Mouse (Mus musculus): ENCODE measurements around the gene Tmco1.
"Not testable (repeated sequence)": the region's sequence is repeated elsewhere in the genome, so short reads cannot be mapped to it uniquely, and the experiment has no call there.

Tmco1 gene

DNA sequence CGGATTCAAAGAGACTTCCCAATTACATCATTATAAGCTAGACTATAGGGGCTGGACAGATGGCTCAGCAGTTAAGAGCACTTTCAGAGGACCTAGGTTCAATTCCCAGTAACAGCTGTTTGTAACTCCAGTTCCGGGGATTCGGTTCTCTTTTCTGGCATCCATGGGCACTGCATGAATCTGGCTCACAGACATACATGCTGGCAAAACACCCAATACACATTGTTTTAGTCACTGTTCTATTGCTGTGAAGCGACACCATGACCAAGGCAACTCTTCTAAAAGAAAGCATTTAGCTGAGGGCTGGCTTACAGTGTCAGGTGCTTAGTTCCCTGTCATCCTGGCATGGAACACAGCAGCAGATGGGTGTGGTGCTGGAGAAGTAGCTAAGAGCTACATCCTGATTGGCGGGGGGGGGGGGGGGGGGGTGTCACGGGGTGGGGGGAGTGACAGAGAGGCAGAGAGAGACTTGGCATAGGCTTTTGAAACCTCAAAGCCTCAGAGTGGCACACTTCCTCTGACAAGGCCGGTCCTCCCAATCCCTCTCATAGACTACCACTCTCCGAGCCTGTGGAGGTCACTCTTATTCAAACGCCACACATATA is 31.1 kb downstream of the Tmco1 start:
- DNase-seq = peak; percentile 18 to 26

DNA sequence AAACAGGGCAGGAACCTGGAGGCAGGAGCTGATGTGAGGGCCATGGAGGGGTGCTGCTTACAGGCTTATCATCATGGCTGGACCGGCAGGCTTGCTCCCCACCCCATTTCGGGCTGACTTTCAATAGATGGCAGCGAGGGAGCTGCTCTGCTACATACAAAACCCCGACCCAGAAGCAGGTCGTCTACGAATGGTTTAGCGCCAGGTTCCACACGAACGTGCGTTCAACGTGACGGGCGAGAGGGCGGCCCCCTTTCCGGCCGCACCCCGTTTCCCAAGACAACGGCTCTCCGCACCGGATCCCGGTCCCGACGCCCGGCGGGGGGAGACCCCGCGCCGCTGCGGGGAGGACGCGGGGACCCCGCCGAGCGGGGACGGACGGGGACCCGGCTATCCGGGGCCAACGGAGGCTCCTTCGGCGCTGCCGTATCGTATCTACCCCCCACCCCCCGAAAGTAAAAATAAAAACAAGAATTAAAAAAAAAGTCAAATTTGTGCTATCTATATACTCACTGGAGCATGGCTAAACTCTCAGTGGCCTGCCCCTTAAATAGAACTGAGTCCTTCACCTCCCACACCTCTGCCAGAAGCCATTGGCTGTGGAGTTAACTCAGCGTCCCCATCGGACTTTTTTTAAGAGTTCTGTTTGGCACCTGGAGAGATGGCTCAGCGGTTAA is 32.1 kb downstream of the Tmco1 start:
- peak; percentile 16 to 19 for DNase-seq

GRCm38 (mm10) chr1:167340910-167341528 is 32.8 kb downstream of the Tmco1 start:
- DNase-seq = no peak

GRCm38 (mm10) chr1:167342831-167343230 is 34.7 kb downstream of the Tmco1 start:
- DNase-seq = no peak

DNA sequence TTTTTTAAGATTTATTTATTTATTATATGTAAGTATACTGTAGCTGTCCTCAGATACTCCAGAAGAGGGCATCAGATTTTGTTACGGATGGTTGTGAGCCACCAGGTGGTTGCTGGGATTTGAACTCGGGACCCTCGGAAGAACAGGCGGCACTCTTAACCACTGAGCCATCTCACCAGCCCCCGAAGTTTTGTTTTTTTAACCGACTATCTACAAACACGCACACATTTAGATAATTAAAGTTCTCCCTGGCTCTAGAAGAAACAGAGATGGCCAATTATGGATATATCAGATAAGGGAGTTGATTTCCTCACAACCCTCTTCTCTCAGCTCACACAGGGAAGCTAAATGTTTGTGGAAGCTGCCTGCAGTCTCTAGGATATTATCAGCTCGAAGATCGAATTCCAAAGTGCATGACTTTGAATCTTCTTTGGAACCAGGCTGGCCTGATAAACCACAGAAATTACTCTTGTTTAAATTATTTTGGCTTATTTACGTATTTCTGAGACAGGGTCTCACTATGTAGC is 37.9 kb downstream of the Tmco1 start:
- not testable (repeated sequence) for DNase-seq

DNA sequence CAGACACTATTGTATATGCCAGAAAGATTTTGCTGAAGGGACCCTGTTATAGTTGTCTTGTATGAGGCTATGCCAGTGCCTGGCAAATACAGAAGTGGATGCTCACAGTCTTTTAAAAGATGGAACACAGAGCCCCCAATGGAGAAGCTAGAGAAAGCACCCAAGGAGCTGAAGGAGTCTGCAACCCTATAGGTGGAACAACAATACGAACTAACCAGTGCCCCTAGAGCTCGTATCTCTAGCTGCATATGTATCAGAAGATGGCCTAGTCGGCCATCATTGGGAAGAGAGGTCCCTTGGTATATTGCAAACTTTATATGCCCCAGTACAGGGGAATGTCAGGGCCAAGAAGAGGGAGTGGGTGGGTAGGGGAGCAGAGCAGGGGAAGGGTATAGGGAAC is 41.0 kb downstream of the Tmco1 start:
- DNase-seq = peak; percentile 15 to 33

DNA sequence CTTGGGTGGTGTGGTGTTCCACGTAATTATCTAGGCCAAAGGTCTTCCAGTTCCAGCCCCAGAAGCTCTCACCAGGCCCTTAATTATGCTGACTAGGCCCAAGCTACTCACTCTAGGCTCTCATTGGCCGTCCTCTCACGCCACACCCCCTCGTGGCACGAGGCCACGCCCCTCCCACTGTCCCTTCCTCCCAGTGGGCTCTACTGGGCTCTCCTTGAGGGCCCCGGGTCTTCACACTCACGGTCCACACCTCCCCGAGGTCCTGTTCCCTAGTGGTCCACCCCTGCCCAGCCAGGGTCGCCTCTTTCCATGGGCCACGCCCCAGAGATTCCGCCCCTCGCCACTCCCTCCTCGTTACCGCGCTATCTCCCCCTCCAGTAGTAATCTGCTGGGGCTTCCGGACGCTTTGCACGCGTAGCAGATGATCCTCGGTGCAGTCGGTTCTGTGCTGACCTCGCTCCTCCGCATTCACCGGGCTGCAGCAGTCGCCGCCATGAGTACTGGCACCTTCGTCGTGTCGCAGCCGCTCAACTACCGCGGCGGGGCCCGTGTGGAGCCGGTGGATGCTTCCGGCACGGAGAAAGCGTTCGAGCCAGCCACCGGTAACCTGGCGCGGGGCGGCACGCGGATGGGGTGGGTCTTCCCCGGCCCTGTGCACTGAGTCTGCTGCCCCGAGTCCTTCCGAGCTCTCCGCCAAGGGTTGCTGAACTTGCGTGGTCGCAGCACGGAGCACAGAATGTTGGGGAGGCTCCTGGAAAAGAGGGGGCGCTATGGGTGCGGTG is 41.8 kb downstream of the Tmco1 start, which contains the start of gene Aldh9a1:
Aldh9a1 (plus strand) TSS at position 177 of the 782 bp plus-strand sequence.
- DNase-seq = peak; percentile 88 to 89

DNA sequence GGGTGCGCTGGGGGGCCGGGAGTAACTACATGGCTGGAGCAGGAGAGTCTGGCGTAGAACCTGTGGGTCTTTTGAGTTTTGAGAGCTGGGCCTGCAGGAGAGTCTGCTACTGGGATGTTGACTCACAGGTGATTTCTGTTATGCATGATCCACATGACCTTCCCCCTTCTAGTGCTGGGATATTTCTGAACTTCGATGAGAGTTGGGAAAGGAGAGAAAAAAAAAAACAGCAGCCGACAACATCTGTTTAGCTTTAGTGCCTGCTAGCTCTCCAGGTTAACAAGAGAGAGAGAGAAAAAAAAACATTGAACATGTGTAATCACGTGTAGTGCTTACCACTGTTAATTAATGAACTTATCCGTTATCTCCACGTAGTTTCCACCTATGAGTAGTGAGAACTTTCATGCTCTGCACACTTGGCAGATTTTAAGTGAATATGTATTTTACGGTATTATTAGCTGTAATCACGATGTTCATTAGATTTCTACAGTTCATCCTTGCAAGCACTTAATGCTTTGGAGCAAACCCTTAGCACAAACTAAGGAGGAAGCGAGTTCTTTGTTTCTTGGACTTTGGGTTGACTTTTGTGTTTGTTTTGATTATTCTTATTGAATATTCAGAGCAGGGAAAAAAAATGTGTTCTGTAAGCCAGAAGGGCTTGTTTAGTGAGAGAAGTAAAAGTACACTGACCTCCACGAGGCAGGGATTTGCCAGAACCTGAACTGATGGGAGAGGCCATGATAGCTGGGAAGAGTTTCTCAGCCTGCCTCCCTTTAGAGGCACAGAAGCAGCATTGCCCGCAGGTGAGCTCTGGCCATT is 42.6 kb downstream of the Tmco1 start:
- DNase-seq = no peak

GRCm38 (mm10) chr1:167352403-167352802 is 44.2 kb downstream of the Tmco1 start:
- DNase-seq = no peak

GRCm38 (mm10) chr1:167357387-167357786 is 49.2 kb downstream of the Tmco1 start:
- DNase-seq = no peak

- no peak for DNase-seq
Measured at GRCm38 (mm10) chr1:167358731-167359130, 50.6 kb downstream of the Tmco1 start.

DNA sequence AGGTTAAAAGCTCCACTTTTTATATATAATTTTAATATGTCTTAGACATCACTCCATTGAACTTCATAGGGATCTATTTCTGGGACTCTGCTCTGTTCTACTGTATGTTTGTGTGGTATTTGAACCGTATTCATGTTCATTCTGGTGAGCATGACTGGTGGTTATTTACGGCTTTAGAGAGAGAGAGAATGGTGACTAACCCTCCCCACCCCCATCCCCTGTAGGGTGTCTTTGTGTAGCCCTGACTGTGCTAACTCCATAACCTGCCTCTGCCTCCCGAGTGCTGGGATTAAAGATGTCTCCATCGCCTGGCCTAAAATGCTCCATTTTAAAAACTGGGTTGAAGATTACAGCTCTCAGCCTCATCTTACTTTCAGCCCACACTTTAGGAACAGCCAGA is 52.1 kb downstream of the Tmco1 start:
- no peak for DNase-seq

- DNase-seq = no peak
Measured at GRCm38 (mm10) chr1:167362819-167363218, 54.6 kb downstream of the Tmco1 start.

- DNase-seq = no peak
Measured at GRCm38 (mm10) chr1:167363322-167363721, 55.1 kb downstream of the Tmco1 start.

GRCm38 (mm10) chr1:167365808-167366207 is 57.6 kb downstream of the Tmco1 start:
- DNase-seq = no peak

DNA sequence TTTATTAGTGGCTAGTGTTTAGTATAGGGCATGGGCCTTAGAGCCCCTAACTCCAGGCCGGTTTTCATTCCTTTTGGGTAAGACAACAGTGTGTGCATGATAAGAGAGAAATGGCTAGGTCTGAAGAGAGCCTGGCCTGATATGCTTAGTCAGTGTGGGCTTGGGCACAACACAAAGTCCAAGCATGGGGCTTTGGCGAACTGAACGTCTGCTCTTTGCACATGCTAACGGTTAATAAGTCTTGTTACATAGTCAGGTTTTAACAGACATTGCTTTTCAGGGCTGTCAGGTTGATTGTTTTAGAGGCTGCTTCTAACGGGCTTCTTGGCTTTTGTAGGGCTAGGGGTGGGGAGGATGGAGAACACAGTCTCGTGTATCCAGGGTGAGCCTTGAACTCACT is 58.4 kb downstream of the Tmco1 start:
- DNase-seq = no peak

DNA sequence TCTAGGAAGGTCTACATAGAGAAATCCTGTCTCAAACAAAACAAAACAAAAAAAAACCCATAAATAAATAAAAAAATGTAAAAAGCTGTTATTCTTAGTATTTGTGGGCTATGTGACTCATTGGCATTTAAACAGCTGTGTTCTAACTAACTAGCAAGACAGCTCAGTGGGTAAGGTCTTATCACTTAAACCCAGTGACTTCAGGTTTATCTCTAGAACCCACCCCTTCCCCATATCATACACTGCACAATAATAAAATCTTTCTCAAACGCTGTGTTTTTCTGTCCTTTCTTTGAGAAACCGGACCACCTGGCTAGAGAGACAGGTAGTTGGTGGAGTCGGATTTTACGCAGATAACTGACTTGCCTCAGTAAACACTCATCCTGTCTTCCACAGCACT is 59.8 kb downstream of the Tmco1 start:
- DNase-seq = no peak

- no peak for DNase-seq
Measured at GRCm38 (mm10) chr1:167368513-167368912, 60.3 kb downstream of the Tmco1 start.

- peak; percentile 91 to 93 for DNase-seq
Measured at GRCm38 (mm10) chr1:167369905-167370304, 61.7 kb downstream of the Tmco1 start.

- DNase-seq = no peak
Measured at GRCm38 (mm10) chr1:167372739-167373138, 64.6 kb downstream of the Tmco1 start.

DNA sequence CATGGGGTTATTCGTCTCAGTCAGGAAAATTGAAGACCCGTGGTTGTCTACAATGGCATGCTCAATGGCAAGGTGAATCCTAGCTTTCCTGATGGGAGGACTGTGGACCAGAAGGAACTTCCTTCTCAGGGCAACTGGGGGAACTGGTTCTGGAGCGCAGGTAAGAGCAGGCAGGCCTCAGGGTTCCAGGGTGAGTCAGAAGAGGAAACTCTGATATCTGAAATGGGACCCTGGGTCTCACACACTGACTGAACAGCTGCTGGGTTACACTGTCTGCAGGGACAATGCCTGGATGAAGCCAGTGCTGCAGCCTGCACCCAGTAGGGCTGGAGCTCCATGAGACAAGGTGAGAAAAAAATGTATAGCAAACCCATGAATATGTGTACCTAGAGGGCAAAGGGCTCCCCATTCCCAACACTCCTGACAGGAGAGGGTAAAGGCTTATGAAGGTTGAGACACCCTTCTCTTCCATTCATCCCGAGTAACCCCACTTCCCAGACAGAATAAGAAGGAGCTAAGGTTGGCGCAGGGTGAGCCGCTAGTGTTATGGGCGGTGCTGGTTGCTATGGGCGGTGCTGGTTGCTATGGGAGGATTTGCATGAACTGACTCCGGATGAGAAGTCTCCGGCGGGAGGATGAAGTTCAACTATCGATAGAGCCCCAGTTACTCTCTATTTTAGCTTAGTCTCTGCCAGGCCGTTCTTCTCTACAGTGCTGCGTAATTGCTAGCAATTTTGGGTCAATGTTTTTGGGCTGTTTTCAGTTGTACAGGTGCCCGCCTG is 66.0 kb downstream of the Tmco1 start:
- DNase-seq = peak; percentile 87 to 89
